Mouse (Mus musculus): ENCODE measurements around the gene Dazl. TPM values are rescaled to one million over a fixed set of nuclear protein-coding genes. Genes with fewer than 3 reads are reported as not detected.
"Not testable (repeated sequence)": the region's sequence is repeated elsewhere in the genome, so short reads cannot be mapped to it uniquely, and the experiment has no call there.

The Dazl gene
- total RNA-seq, 2 experiments from 2014 or later: 0.09 to 0.39 TPM

DNA sequence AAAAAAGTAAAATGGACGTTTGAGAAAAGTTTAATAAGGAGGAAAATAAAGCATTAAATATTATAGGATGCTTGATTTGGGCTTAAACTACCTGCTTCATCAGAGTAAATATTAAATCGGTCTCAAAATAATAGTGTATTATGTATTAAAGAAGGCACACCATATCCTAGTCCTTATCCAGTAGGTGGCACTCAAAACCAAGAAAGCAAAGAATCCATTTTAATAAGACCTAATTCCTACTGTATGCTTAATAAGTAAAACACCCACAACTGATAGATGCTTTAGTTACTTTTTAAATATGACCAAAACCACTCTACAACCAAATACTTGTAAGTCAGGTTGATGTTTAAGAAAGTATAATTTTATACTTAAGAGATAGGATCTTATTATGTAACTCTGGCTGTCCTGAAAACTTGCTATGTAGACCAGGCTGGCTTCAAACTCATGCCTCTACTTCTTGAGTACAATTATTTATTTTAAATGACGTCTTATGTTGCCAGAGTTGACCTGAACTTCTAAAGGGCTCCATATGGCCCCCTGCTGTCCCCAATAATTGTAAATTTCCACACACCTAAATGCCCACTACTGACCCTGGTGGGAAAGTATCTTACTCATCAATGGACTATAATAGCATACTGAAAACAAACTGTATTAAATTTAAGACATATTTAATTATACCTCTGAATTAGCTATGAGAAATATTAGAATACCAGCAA is 1.8 kb downstream of the Dazl start:
- DNase-seq: no peak

- no peak for DNase-seq
These were observed 8.6 kb downstream of the Dazl start for GRCm38 (mm10) chr17:50284845-50285244.

DNA sequence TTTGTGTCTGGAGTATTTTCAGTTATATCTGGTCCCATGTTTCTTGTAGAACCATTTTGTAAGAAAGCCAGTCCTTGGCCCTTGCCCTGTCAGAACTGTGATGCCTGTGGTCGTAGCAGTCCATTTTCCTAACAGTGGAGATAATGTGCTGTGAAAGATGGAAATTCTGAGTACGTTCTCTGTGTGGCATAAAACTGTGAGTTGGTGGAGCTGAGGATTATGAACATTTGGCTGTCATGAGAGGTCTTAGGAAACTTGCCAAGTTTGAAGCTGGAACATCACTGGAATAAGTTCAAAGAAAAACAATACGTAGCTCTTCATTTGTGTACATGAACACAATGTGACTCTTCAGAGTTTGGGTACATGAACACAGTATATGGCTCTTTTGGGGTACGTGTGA is 31.8 kb downstream of the Dazl start:
- not testable (repeated sequence) for DNase-seq

DNA sequence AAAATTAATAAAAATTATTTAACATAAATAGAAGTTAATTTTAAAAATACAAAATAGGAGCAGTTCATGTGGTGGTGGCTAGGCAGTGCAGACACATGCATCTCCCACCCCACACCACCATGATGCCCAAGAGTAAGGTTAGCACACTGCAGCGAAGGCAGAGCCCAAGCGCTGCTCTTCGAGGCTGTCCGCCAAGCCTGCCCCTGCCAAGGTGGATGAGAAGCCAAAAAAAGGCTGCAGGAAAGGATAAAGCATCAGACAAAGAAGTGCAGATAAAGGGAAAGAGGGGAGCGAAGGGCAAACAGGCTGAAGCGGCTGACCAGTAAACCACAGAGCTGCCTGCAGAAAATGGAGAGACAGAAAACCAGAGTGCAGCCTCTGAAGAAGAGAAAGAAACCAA is 32.6 kb downstream of the Dazl start:
- no peak for DNase-seq

DNA sequence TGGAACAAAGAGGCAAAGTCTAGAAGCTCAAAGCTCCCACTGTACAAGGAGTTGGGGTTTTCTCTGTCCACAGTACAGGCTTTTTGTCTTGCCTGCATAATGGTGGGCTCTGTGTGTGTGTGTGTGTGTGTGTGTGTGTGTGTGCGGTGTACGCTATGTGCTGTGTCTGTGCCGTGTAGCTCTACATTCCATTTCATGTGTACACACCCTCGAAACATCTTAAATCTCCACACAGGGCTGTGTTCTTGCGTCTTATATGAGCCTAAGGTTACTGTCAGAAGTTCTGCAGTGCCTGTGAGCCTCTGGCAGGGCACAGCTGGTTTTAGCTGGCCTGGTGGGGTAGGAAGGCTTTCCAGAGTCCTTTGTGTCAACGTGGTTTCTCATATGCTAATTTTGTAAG is 46.8 kb downstream of the Dazl start:
- no peak for DNase-seq

DNA sequence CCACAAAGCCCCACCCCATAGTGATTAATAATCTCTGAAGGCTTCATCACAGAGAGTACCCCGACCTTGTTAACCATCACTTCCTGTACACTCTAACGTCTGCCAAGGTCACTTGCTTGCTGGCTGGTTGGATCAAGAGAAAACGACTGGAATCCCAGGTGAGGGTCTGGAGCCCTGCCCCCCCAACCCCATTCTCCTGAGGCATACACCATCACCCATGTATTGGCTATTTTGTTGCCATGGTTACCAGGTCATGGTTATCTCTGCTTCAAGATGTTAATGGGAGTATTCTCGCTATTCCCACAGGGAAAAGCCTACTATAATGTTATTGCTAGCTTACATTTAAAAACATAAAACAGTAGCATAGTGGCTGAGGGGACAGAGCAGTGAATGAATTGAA is 48.8 kb downstream of the Dazl start:
- DNase-seq: no peak

DNA sequence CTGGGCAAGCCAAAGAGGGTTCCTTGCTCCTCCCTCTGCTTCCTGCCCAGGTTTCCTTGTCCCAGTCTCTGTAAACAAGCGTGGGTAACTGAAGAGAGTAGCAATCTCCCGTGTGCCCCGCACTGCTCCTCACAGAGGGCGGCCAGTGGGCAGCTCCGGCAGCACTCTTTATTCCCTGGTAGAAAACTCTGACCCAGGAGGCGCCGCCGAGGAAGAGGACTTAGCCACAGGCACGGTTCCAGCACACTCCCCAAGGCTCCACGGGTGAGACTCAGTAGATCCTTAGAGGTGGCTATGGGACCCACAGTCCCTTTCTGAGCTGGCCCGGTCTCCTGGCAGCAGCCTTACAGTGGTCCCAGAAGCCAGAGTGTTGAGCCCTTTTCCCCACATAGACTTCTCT is 50.1 kb downstream of the Dazl start:
- no peak for DNase-seq

DNA sequence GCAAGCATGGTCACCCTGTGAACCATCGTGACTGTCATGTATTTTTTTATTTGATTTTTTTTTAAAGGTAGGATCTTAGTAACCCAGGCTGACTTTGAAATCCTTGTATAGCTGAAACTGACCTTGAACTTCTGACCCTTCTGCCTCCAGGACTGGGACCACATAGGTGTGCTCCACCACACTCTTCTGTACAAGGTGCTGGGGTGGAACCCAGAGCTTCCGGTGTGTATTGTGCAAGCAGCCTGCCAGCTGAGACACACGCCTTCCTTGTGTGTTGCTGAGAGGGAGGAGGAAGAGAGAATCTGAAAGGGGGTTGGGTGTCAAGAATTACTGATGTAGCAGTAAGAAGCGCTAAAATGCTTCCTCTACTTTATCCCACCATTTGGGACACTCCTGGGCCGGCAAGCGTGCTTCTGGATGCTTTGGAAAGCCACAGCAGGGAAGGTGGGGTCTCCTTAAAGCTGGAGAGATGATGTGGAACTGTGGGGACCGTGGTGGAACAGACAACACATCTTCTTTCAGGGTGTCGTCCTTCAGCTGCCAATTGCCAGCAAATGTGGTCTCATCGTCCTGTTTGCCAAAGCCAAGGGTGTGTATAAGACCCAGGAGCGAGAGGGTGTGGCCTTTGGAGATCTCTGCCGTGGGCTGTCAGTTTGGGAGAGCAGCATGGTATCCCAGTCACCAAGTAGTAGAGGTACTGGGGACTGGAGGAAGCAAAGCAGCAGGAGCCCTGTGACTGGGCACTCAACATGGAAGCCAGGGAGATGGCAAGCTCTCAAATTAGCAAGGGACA is 55.4 kb downstream of the Dazl start:
- no peak for DNase-seq

DNA sequence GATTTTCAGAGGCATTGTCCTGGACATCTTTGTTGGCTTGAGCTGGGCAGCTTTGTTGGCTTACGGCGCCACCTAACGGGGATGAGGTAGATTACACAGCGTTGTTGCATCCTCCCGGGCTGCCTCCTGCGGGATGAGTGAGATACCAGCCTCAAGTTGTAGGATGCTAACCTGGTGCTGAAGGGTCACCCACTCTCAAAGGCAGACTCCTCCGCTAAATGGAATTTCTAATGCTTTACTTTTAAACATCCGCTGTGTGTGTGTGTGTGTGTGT is 56.1 kb downstream of the Dazl start:
- DNase-seq: peak; percentile 89

DNA sequence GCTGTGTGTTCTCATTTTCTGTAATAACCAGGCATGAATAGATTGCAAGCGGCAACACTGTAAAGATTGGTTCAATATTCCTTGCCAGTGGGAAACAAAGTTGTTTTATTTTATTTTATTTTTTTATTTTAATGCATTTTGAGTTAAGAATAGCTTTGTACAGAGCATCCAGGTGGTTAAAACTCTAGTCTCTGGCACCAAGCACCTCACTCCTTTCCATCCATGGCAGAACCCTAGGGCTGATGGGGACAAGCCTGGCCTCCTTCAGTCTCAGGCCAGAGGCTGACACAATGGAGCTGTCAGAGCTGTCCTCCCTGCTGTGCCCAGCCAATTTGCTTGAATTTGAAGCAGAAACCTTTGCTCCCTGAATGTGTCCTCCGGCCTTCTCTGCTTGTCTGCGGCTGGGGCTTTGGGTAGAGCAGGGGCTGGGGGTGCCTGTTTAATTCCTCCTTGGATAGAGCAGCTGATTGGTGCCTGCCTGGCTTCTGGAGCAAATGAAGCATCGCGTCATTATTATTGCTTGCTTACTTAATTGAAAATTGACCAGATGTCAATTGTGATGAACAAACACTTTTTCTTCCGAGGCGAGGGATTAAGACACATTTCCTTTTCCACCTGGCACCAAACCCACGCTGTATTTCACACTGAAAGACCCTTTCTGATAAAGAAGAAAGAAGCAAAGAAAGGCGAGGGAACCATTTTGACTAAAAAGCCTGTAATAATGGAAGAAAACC is 56.6 kb downstream of the Dazl start:
- DNase-seq: no peak

GRCm38 (mm10) chr17:50235943-50236701 is 57.3 kb downstream of the Dazl start:
- DNase-seq: no peak

DNA sequence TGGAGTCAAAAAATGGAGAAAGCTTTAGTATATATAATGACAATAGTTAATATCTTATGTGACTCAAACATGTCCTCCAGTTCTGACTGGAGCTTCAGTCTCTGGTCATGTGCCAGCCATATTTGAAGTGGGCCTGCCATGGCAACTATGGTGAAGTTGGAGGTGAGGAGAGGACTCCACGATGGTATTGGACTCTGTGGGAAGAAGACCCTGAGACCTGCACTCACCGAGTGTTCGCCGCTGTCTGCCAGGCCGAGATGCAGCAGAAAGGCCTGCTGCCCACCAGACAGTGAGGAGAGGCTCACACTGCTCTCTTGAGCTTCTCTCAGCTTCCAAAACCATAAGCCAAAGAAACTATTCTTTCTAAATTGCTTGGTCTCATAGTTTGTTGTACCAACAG is 59.5 kb downstream of the Dazl start:
- no peak for DNase-seq

- DNase-seq: no peak
These were observed 60.6 kb downstream of the Dazl start for GRCm38 (mm10) chr17:50232821-50233220.

DNA sequence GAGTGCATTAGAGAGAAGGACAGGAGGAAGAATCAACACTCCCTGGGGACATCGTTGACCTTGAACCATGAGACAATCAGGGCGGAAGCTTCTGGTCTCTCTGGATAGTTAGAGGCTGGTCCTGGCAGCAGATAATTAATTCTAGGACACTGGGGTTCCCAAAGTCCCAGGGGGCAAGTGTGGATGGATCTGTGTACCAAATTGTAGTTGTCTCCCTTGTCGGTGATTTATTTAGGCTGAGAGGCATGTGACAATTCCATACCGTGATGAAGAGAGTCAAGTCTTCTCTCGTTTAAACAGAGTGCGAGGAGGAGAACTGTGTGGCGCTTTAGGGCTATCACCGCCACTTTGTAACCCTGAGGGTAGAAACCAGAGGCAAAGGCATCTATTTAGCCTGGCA is 62.2 kb downstream of the Dazl start:
- DNase-seq: no peak

DNA sequence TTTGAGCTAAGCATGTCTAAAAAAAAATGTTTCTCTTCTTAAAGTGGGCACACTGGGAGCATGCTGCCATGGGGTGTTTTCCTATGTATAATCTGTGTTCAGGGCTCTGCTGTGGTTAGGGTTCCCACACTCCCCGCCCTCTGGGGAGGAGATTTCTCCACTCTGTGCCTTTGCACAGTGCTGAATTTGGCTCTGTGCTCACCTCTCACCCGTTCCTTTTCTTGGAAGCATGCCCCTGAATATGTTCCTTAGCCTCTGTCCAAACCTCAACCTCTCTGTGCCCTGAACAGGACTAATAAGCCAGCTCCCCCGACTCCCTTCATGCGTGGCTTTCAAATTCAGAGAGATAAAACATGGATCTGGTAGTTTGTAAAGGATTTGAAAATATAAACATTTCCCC is 63.9 kb downstream of the Dazl start:
- peak; percentile 62 for DNase-seq

Other genes starting within 250 kb of the Dazl start
- gene Rftn1, start 103.0 kb downstream of the Dazl start, total RNA-seq (2021): 10 to 100 TPM; 16.3 to 22.7 TPM
- 10 to 100 TPM; 42.3 to 45.6 TPM for gene Plcl2, start 215.8 kb upstream of the Dazl start, total RNA-seq (2021)

Measured in adrenal gland, postnatal 10 days (tissue).